Mouse (Mus musculus) WW6 (cell line): ENCODE data around the gene Taf12.

Experiments used
- DNase-seq: peaks from one replicate; pipeline ENCODE4 v3.0.0-alpha.2; 2013; ENCODE audit warnings: low read depth, low spot score

Taf12 gene

DNA sequence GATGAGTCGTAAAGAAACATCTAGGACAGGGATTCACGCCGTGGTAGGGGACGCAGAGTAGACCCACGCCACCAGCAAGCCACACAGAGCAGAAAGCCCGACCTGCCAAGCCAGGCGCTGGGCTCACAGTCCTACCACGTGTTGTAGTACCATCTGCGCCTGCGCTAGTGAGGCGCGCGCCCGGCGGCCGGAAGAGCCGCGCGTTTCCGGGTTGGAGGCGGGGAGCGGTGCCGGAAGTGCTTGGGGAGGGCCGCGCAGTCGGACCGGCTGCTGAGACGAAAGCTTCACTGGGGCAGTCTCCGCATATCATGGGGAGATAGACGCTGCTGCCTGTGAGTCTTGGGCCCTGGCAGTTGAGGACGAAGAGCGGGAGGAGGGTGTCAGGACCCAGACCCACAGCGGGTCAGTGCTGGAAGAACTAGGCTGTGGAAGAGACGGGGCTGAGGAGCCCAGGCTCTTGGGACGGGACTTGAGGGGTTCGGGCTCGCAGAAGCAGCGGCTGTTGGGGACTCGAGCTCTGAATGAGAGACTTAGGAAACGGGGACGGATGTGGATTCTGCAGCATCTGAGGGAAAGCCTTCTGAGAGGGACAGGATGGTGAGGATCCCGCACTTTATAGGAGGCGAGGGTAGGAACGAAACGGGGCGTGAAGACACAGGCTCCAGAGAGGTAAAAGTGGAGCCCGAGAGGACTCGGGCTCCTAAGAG, at the start of gene Taf12:
TSS of gene Taf12 (plus strand) at position 220 of the 707 bp plus-strand sequence.
- DNase-seq, result peak; percentile 89

DNA sequence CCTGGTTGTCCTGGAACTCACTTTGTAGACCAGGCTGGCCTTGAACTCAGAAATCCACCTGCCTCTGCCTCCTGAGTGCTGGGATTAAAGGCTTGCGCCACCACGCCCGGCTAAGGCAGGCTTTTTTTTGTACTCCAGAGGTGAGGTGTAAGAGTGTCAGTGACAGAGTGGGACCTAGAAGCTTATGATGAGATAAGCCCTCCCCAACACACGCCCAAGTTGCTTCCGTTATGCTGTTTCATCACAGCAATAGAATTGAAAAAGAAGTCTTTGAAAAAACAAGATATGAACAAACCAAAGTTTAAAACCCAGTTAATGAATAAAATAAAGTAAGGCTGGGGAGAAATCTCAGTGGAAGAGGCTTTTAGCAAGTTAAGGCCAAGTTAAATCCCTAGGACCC, 43.8 kb upstream of the Taf12 start:
- no peak for DNase-seq

DNA sequence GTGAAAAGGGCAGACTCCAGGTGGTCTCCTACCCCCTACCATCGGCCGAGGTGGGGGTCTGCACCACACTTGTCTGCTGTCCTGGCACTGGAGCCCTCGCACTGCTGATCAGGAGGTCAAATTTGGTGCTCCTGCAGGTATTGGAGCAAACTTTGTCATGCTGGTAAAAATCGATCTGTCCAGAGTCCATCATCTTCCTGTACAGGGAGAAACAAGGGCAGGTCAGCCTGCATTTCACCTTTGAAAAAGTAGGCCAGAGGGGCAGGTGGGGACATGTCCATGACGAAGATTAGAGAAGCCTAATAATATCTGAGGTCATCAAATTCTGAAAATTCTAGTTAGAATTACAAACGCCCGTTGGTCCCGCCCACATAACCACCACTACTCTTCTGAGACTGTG, 39.5 kb upstream of the Taf12 start:
- no peak for DNase-seq

DNA sequence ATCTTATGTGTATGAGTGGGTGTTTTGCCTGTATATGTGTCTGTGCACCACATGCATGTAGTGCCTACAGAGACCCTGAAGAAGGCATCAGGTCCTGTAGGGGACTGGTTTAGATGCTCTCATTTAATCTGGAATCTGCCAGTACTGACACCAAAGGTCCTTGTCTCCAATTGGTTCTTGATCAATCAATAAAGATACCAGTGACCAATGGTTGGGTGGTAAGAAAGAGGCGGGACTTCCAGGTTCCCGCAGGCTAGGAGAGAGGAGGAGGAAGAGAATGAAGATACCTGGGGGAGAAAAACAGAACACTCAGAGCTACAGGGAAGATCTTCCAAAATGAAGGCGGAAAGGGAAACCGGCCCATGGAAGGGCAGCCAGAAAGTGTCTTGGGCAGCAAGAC, 35.8 kb upstream of the Taf12 start:
- DNase-seq, result no peak

DNA sequence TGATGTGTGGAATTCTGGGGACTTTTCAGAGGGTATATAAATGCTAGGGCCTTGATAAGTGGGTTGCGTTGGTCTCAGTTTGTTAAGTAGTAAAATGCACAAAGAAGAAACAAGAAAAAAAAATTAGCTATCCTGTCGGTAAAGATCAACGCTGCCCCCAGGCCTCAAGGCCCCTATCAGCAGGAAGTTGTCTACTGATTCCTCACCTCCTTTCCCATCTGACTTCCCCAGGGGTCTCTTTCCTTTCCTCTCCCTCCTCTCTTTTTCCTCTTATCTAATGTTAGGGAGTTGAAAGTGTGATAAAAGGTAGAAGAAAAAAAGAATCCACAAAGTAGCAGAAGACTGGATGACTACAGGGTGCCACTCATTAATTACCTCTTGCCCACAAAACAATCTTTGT, 33.8 kb upstream of the Taf12 start:
- DNase-seq, result no peak

DNA sequence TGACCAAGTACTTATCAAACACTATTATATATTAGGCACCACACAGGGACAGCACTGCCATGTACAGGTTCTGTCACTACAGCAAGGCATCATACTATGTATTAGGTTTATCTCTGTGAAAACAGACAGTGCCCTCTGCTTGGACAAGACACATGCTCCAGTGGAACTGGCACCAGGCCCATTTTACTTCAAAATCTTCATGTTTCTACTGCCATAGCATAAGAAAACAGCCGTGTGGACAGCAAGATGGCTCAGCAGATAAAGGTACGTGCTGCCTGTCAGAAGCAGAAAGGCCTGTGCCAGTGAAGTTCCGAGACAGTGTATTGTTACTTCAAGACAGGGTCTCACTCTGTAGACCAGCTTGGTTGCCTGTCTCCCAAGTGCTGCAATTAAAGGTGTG, 33.0 kb upstream of the Taf12 start:
- no peak for DNase-seq

DNA sequence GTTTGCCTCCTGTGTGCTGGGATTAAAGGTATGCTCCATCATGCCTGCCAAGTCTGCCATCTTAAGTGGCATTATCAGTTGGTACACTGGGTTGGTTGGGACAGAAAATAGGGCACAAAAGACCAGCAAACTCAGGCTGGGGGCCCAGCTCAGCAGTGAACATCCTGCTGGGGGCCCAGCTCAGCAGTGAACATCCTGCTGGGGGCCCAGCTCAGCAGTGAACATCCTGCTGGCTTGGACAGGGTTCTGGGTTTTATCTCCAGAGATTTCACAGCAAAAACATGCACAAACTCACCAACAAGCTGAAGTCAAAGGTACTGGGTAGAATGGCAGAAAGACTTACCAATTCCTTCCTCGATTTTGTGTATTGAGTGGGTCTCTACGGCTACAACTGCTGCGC, 28.5 kb upstream of the Taf12 start:
- DNase-seq, result no peak

DNA sequence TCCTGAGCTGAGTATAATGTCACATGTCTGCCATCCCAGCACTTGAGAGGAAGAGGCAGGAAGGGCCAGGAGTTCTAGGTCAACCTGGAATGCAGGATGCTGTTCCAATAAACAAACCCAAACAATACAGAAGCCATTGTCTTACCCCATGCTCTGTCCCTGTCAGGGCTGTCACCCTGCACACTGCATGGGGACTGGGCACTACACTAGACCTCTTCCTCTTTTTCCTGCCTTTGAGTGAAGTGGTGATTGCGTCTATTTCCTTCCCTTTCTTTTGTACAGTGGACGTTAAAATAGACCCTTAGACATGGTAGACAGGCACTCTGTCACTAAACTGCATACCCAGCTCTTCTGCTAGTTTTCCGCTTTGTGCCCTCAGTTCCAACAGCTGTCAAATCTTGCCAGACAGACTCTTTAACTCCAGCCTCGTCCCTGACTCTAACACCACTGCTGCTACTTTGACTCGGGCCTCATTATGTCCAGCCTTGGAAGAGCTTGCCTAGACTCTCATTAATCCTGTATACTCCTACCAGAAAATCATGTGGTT, 26.7 kb upstream of the Taf12 start:
- no peak for DNase-seq

DNA sequence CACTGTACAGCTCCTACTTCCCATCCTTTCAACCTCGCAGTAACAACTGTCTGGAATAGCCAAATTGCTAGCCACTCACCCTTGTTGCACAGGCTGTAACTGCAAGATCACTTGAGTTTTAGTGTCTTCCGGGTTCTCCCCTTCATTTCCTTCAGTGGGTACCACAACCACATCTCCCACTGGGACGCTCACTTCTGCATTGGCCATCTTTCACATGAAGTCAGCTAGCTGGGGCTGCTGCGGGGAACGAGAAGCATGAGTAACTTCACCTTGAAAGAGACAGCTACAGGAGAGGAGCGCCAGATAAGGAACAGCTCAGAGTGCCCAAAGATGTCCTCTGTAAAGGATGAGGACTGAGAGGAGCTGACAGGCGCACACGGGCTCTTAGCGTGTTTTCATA, 22.6 kb upstream of the Taf12 start:
- DNase-seq, result no peak

DNA sequence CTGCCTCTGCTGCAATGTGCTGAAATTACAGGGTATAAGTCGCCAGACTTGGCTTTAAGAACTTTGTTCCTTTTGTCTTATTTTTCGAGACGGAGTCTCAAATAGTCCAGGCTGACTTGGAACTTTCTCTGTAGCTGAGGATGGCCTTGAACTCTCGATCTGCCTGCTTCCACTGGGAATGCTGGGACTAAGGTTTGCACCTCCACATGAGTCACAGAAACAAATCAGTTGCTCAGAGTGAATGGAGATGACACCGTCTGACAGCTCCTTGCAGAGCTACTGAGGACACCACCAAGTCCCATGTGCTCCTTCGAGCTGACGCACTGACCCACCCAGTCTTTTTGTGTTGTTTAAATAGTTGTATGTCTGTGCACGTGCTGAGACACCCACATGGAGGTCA, 21.0 kb upstream of the Taf12 start:
- DNase-seq, result no peak

DNA sequence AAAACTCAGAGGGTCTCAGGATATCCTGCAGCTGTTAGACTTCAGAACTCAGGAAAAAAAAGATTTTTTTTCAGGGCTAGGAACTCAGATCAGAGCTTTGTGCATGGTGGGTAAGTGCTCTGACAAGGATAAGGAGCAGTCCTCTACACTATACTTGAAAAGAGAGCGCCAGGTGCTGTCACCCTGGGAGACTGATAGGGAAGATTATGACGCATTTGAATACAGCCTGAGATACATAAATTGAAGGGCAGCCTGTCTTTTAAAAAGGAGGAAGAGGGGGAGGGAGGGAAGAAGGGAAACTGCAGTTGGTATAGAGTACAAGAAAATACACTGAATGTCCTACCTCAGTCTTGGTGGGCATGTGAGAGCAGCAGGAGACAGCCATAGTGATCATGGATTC, 20.6 kb upstream of the Taf12 start:
- no peak for DNase-seq

DNA sequence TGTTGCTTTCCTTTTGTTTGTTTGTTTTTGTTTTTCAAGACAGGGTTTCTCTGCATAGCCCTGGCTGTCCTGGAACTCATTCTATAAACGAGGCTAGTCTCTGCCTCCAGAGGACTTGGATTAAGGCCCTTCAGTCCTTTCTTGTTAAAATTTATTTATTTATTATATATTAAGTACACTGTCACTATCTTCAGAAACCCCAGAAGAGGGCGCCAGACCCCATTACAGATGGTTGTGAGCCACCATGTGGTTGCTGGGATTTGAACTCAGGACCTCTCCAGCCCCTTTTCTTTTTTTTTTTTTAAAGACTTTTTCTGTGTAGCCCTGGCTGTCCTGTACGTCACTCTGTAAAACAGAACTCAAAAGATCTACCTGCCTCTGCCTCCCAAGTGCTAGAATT, 19.2 kb upstream of the Taf12 start:
- no peak for DNase-seq

DNA sequence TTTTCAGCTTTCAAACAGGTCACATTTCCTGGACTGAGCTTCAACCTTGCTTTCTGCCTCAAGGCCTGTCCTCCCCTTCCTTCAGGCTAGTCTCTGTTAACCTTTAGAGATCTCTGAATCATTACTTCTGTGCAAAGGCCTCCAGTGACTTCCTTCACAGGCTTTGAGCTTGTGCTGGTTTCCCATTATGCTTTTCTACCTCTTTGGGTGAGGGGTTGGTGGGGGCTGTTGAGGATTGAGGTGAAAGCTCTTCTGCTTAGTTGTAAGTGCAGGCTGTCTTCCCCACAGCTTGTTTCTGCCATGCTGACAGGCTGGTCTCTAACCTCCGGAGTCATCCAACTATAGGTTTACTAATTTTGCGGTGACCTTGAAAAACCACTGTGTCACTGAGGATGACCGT, 17.8 kb upstream of the Taf12 start:
- no peak for DNase-seq

DNA sequence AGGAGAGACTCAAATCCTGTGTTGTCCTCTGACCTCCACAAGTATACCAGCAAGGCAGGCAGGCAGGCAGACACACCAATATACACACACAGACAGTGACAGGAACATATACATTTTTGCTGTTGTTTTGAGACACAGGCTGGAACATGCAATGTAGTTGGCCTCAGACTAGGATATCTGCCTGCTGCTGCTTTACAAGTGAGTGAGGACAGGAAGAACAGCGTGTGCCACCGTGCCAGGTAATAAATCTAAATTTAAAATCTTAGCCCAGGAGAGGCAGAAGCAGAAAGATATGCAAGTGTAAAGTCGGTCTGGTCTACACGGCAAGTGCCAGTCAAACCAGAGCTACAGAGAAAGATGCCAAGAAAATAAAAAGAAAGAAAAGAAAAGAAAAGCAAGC, 14.9 kb upstream of the Taf12 start:
- no peak for DNase-seq

DNA sequence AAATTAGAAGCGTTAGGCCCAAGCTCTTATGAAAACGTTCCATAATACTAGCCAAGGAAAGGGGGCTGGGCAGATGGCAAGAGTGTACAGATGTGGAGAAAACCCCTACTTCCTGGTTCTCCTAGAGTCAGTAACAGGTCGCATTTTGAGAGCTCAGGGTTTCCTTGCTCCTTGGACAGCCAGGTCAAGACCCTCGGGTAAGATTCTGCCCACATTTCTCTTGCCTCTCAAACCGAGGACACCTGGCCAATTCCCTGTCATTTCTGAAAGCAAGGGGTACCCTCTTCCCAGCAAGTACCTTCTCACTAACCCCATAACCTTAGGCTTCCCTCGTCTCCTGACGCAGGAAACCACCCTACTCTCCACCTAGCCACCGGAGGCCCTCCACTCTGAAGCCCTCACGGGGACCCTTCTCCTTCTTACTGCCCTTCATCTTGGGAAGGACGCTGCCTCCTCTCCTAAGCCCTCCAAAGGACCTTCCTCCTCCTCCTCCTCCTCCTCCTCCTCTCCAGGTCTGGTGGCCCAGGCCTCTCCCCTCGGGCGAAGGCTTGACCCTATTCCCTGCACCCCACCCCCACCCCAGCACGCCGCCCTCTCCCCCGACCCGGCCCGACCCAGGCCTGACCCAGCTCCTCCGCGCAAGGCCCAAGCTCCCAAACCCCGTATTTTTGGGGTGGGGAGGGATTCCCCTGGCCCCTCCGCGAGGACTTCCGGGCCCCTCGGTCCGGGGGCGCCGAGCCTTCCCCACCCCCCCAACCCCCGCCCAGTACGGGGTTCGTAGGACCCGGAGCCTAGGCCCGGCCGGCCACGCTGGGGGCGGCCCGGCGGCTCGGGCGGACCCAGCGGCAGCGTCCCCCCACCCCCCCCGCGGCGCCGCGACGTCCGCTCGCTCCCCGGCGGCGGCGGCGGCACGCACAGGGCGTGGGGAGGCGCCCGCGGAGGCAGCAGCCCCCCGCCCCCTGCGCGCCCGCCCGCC, 13.5 kb upstream of the Taf12 start:
- DNase-seq, result no peak

DNA sequence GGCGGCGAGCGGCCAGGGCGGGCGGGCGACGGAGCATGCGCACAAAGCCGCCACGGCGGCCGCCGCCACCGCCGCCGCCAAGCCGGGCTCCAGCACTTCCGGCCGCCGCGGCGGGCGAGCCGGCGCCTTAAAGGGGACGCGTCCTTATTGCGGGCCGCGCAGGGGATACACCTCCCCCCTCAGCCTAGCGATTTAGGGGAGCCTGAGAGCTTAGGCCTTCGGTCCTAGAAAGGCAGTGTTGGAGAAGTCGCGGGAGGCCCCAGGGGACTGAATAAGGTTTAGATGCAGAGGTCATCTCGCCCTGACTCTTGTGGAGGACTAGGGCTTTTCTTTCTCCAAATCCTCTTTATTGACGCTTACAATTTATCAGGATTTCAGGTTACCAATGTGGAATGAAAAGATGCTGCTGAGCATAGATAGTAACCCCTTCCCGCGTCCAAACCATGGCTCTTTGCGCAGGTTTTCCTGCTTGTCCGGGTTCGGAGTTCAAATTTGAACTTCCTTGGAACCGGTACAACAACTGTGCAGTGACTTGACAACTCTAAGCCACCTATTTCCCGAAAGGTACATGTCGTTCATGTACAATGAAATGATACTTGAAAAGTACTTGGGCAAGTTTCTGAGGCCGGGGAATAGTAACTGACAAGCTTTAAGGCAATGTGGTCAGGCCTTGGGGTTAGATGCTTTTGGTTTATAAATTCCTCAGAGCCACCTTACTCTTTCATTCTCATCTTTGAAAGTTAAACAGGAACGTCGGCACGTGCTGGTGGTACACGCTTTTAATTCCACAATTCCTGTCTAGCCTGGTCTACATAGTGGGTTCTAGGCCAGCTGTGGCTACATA, 12.4 kb upstream of the Taf12 start, which contains the start of gene Gmeb1:
TSS of gene Gmeb1 (minus strand) at position 89 of the 844 bp plus-strand sequence.
- no peak for DNase-seq

DNA sequence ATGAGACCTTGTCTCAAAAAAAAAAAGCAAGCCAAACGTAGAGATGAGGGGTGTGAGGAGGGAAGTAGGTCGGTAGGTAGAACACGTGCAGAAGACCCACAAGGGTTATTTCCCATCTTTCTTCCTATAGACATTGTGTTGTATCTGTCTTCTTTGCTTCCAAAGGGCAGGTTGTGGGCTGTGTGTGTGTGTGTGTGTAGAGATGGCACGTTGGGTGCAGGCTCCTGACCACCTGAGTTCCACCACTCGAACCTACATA, 11.9 kb upstream of the Taf12 start:
- no peak for DNase-seq

DNA sequence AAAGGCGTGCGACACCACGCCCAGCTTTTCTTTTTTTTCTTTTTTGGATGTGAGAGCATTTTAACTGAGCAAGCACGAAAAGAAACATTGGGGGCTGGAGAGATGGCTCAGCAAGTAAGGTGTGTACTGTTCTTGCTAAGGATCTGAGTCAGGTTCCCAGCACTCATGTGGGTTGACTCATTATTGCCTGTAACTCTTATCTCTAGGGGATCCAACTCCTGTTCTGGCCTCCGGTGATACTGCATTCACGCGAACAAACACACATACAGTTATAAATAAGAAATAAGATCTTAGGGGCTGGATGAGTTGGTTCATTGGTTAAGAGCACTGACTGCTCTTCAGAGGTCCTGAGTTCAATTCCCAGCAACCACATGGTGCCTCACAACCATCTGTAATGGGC, 10.9 kb upstream of the Taf12 start:
- no peak for DNase-seq

DNA sequence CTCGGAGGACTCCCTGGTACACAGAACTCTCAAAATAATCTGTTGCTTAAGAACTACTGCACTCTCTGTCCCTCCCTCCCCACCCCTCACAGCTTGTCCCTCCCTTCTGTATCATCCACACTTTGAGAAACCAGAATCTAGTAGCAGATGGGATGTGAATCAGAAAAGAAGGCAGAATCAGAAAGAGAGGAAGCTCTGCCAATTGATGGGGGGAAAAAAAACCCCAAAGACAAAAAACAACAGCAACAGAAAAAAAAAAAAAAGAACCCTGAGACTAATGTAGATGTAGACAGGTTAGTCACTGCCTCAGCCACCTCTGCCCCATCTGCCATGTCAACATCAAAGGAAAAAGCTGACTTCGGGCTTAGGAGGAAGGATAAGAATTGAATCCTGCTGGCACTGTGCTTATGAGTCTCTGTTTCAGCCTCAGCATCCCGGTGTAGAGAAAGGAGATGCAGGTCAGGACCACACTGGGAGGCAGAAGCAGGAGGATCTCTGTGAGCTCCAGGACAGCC, 7.3 kb upstream of the Taf12 start:
- DNase-seq, result no peak

DNA sequence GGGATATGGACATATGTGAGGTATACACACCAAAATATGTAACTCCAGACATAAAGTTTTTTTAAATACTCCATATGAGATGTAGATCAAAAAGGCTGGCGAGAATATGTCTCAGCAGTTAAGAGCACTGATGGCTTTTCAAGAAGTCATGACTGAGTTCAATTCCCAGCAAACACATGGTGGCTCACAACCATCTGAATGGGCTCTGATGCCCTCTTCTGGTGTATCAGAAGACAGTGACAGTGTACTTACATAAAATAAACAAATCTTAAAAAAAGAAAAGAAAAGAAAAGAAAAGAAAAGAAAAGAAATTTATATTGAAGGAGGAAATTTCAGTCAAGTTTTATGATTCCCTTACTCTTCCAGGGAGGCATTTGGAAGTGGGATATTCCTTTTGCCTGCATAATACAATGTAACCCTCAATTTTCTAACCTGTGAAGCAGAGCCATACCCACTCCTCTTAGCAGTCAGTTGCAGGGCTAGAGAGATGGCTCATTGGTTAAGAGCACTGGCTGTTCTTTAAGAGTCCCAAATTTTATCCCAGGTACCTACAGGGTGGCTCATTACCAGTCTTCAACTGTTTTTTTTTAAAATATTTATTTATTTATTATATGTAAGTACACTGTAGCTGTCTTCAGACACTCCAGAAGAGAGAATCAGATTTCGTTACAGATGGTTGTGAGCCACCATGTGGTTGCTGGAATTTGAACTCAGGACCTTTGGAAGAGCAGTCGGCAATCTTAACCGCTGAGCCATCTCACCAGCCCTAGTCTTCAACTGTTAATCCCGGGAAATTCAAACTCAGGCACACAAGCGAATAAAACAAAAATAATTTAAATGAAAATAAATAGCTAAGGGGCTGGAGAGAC, 5.1 kb upstream of the Taf12 start:
- DNase-seq, result no peak
